Mouse (Mus musculus) kidney, embryonic 16.5 days (tissue): ENCODE data around the gene Ccr9. TPM values are rescaled to one million over a fixed set of nuclear protein-coding genes. Genes with fewer than 3 reads are reported as not detected.
A peak's percentile ranks its signal among the peaks of the same experiment; 100 is the strongest.
"Not testable (repeated sequence)": the region's sequence is repeated elsewhere in the genome, so short reads cannot be mapped to it uniquely, and the experiment has no call there.

Source experiments
- ATAC-seq: fragments of 200-750 bp; cut with Nextera tagmentation; 2 replicates; pipeline ENCODE4 v1.8.0; 2017; ENCODE audit warnings: moderate TSS enrichment; ENCODE audit not compliant: low FRiP score, low TSS enrichment
- H3K27ac ChIP-seq: fragments of 300-500 bp; sonication (generic); 2 replicates; pipeline ENCODE4 v1.5.1; 2014; ENCODE audit warnings: low read length
- H3K27me3 ChIP-seq: fragments of 300-500 bp; sonication (generic); 2 replicates; pipeline ENCODE4 v1.6.1; 2014; ENCODE audit warnings: low read length, control low read depth, mixed read lengths; ENCODE audit not compliant: insufficient read depth
- H3K36me3 ChIP-seq: fragments of 300-500 bp; sonication (generic); 2 replicates; pipeline ENCODE4 v1.6.1; 2014; ENCODE audit warnings: low read length, control low read depth, mixed read lengths; ENCODE audit not compliant: insufficient read depth
- H3K4me1 ChIP-seq: fragments of 300-500 bp; sonication (generic); 2 replicates; pipeline ENCODE4 v1.6.1; 2014; ENCODE audit warnings: low read length, control low read depth, mixed read lengths; ENCODE audit not compliant: insufficient read depth
- H3K4me2 ChIP-seq: fragments of 300-500 bp; sonication (generic); replicated peaks from 2 replicates; pipeline ENCODE4 v1.6.1; 2014; ENCODE audit warnings: low read depth, low read length
- H3K4me3 ChIP-seq: fragments of 300-500 bp; sonication (generic); 2 replicates; pipeline ENCODE4 v1.5.1; 2014; ENCODE audit warnings: mild to moderate bottlenecking, low read length
- H3K9ac ChIP-seq: fragments of 300-500 bp; sonication (generic); replicated peaks from 2 replicates; pipeline ENCODE4 v1.6.1; 2014; ENCODE audit warnings: low read length
- H3K9me3 ChIP-seq: fragments of 300-500 bp; sonication (generic); 2 replicates; pipeline ENCODE4 v1.6.1; 2016; ENCODE audit warnings: low read length, control low read depth
- WGBS: fragments of 180-500 bp; shearing (Covaris S2); extraction: QIAGEN DNeasy Blood & Tissue Kit; methylation state at CpG from one replicate; pipeline ENCODE4 v1.1.7; 2014; 5-methylcytosine and 5-hydroxymethylcytosine counted together
- polyA plus RNA-seq: library from polyadenylated mRNA; unstranded; fragments of >200 nt; fragmentation: Nextera tagmentation; extraction: Ambion mirVana; gene quantifications from 2 replicates; pipeline ENCODE4 v1.2.1, GENCODE M21; 2015

Gene Ccr9
- polyA plus RNA-seq, 1 experiment from 2014 or later: 0.16 TPM

GRCm38 (mm10) chr9:123709226-123709625, 31.0 kb downstream of the Ccr9 start:
- WGBS: 41% methylated on average over 2 of the region's 2 CpGs
- H3K36me3 ChIP-seq: peaks cover 21% of the 10 kb centered on the region; the same call in 1 of the 2 replicates

DNA sequence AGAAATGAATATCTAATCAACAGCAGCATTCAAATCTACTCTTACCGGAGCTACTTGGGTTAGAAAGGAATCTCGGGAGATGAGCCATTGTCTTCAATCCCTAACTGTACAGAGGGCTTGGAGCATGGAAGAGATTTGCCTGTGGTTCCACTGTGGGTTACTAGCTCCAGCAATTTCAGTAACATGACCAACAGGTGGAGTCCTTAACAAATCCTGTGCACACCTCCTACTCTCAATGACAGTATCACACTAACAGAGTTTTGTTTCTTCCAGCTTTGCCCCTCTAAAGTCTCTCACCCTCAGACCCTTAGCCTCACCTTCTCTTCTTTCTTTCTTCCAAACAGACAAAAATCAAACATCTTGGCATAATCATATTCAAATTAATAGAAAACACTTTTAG, 34.9 kb downstream of the Ccr9 start:
- Histone ChIP-seq H3K27ac (no peak overlapping the region), H3K4me3 (no peak overlapping the region), H3K9ac (no peak overlapping the region), H3K36me3 (peaks cover 13% of the 10 kb centered on the region; the same call in 1 of the 2 replicates), H3K4me2 (no peak overlapping the region), H3K27me3 (no peaks in the 10 kb centered on the region), H3K4me1 (peaks cover 6% of the 10 kb centered on the region), H3K9me3 (no peaks in the 10 kb centered on the region)
- no peak for ATAC-seq
- WGBS: 89% methylated on average over 2 of the region's 2 CpGs

More at GRCm38 (mm10) chr9:123709226-123709625, 31.0 kb downstream of the Ccr9 start:
- Histone ChIP-seq H3K9me3 (no peaks in the 10 kb centered on the region), H3K9ac (no peak overlapping the region), H3K27ac (no peak overlapping the region), H3K4me3 (no peak overlapping the region), H3K27me3 (no peaks in the 10 kb centered on the region), H3K4me2 (no peak overlapping the region), H3K4me1 (no peaks in the 10 kb centered on the region)
- no peak for ATAC-seq

DNA sequence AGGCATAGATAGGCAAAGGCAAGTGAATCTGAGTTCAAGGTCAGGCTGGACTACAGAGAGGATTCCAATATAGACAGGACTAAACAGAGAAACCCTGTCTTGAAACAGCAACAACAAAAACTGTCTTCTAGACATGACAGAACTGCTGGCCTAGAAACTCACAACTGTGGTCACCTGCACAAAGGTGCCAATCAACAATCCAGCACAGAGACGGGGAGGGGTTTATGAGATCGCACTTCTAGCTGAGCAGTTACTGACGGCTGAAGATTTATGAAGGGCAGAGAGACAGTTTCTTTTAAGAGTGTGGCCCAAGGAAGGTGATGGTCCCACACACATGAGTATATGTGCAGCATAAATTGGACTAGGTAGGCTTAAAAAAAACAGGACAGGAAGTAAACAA, 38.1 kb downstream of the Ccr9 start:
- ATAC-seq: no peak
- no peak overlapping the region for H3K9ac ChIP-seq
- H3K27me3 ChIP-seq: no peaks in the 10 kb centered on the region
- peak overlapping the region; percentile 25 for H3K4me2 ChIP-seq
- peak overlapping the region; percentile 84; the same call in 1 of the 2 replicates for H3K4me3 ChIP-seq
- H3K36me3 ChIP-seq: 0 out of 2 replicates have a peak, but pooled peaks cover 3% of the 10 kb centered on the region
- no peak overlapping the region for H3K27ac ChIP-seq
- peaks cover 6% of the 10 kb centered on the region for H3K4me1 ChIP-seq
- 31% methylated on average over 3 of the region's 3 CpGs for WGBS
- no peaks in the 10 kb centered on the region for H3K9me3 ChIP-seq

- peak within 1 kb of the TSS; percentile 59 for H3K4me2 ChIP-seq
- WGBS: under 1% methylated on average over 54 of the region's 55 CpGs
- peak within 1 kb of the TSS; percentile 74 for H3K27ac ChIP-seq
- H3K27me3 ChIP-seq: no peaks in the 10 kb centered on the region
- no peaks in the 10 kb centered on the region for H3K9me3 ChIP-seq
- peak; percentile 100 for ATAC-seq
- H3K9ac ChIP-seq: peak within 1 kb of the TSS; percentile 80
- H3K36me3 ChIP-seq: no peaks in the 10 kb centered on the region
- peak within 1 kb of the TSS; percentile 84 for H3K4me3 ChIP-seq
- H3K4me1 ChIP-seq: peaks cover 6% of the 10 kb centered on the region
Observed at GRCm38 (mm10) chr9:123717186-123718008, 39.2 kb downstream of the Ccr9 start, which contains the start of gene Lztfl1. TSS of gene Lztfl1 (minus strand) at chr9:123717697.

- Histone ChIP-seq H3K4me1 (no peaks in the 10 kb centered on the region), H3K9ac (no peak overlapping the region), H3K4me2 (no peak overlapping the region), H3K4me3 (no peak overlapping the region), H3K27ac (no peak overlapping the region), H3K36me3 (no peaks in the 10 kb centered on the region), H3K9me3 (no peaks in the 10 kb centered on the region), H3K27me3 (no peaks in the 10 kb centered on the region)
- 76% methylated on average over 2 of the region's 2 CpGs for WGBS
- no peak for ATAC-seq
Observed at GRCm38 (mm10) chr9:123722737-123723493, 44.7 kb downstream of the Ccr9 start.

DNA sequence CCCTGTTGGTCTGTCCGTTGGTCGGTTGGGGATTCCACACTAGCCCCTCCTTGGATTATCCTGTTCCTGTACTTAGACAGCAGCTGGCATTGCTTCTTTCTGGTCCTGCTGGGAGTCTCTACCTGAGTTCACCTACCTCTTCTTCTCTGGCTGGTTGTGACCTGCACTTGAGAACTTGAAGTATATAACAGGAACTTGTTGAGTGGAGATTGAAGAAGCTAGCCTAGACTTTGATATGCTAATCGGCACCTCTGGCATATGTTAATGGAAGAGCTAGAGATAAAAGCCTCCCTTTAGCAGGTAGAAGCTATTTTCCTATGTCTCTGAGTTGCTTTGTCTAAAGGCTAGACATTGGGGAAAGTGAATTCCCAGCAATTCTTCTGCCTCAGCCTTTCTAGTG, 53.0 kb downstream of the Ccr9 start:
- Histone ChIP-seq H3K27ac (no peak overlapping the region), H3K9me3 (no peaks in the 10 kb centered on the region), H3K9ac (no peak overlapping the region), H3K27me3 (no peaks in the 10 kb centered on the region), H3K36me3 (no peaks in the 10 kb centered on the region), H3K4me1 (no peaks in the 10 kb centered on the region), H3K4me2 (no peak overlapping the region), H3K4me3 (no peak overlapping the region)
- ATAC-seq: no peak
- 72% methylated on average over 3 of the region's 3 CpGs for WGBS

DNA sequence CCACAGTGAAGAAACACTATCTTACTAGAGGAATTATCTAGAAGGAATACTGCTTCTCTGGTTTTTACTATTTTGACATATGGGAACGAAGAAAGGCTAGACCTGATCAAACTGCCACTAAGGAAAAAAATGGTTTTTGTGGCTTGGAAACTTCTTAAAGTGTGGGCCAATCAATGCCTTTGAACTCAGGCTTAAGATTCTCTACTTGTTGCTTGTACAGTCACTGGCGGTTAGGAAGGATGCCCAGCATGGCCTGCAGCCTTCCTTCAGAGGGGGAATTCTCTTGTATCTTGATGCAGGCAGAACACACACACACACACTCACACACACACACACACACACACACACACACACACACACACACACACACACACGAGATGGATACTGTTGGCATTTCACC, 55.9 kb downstream of the Ccr9 start:
- Histone ChIP-seq H3K36me3 (no peaks in the 10 kb centered on the region), H3K27me3 (no peaks in the 10 kb centered on the region), H3K4me3 (no peak overlapping the region), H3K4me2 (no peak overlapping the region), H3K9ac (no peak overlapping the region), H3K27ac (no peak overlapping the region), H3K9me3 (no peaks in the 10 kb centered on the region), H3K4me1 (no peaks in the 10 kb centered on the region)
- no peak for ATAC-seq
- WGBS: 72% methylated on average over 3 of the region's 3 CpGs

- no peak overlapping the region for H3K4me2 ChIP-seq
- H3K4me3 ChIP-seq: no peak overlapping the region
- ATAC-seq: no peak
- H3K9ac ChIP-seq: no peak overlapping the region
- no peaks in the 10 kb centered on the region for H3K9me3 ChIP-seq
- H3K27me3 ChIP-seq: no peaks in the 10 kb centered on the region
- WGBS: 88% methylated on average over 4 of the region's 4 CpGs
- H3K4me1 ChIP-seq: no peaks in the 10 kb centered on the region
- H3K27ac ChIP-seq: no peak overlapping the region
- H3K36me3 ChIP-seq: no peaks in the 10 kb centered on the region
Observed at GRCm38 (mm10) chr9:123740799-123741198, 62.6 kb downstream of the Ccr9 start.

- H3K9ac ChIP-seq, H3K27ac ChIP-seq, H3K9me3 ChIP-seq, H3K27me3 ChIP-seq, H3K4me2 ChIP-seq, H3K36me3 ChIP-seq, H3K4me1 ChIP-seq, H3K4me3 ChIP-seq, ATAC-seq: not testable (repeated sequence)
- WGBS: 93% methylated on average over 7 of the region's 8 CpGs
Observed at GRCm38 (mm10) chr9:123749687-123750086, 71.4 kb downstream of the Ccr9 start.

DNA sequence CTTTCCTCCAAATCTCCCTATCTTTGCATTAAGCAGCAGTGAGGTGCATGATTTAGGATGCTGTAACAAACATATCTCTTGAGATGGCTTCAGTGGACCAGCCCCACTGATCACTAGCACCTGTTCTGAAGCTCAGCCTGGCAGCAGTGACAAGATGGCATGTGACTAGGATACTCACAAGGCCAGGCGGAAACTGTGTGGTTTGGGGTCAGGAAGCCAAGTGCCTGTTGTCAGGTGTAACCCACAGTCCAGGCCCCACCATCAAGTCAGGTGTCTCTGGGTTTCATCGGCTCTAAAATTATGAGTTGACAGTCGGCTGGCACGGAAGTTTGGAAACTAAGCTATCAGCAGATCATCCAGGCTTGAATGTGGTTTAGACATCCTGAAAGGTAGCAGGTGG, 76.1 kb downstream of the Ccr9 start:
- H3K9me3 ChIP-seq: no peaks in the 10 kb centered on the region
- no peaks in the 10 kb centered on the region for H3K4me1 ChIP-seq
- WGBS: 87% methylated on average over 4 of the region's 4 CpGs
- H3K4me3 ChIP-seq: no peak overlapping the region
- no peak for ATAC-seq
- no peak overlapping the region for H3K9ac ChIP-seq
- no peaks in the 10 kb centered on the region for H3K36me3 ChIP-seq
- no peak overlapping the region for H3K4me2 ChIP-seq
- no peak overlapping the region for H3K27ac ChIP-seq
- H3K27me3 ChIP-seq: no peaks in the 10 kb centered on the region
